ENCODE assay signal across 23 mouse cellular contexts in the genomic region with DNA sequence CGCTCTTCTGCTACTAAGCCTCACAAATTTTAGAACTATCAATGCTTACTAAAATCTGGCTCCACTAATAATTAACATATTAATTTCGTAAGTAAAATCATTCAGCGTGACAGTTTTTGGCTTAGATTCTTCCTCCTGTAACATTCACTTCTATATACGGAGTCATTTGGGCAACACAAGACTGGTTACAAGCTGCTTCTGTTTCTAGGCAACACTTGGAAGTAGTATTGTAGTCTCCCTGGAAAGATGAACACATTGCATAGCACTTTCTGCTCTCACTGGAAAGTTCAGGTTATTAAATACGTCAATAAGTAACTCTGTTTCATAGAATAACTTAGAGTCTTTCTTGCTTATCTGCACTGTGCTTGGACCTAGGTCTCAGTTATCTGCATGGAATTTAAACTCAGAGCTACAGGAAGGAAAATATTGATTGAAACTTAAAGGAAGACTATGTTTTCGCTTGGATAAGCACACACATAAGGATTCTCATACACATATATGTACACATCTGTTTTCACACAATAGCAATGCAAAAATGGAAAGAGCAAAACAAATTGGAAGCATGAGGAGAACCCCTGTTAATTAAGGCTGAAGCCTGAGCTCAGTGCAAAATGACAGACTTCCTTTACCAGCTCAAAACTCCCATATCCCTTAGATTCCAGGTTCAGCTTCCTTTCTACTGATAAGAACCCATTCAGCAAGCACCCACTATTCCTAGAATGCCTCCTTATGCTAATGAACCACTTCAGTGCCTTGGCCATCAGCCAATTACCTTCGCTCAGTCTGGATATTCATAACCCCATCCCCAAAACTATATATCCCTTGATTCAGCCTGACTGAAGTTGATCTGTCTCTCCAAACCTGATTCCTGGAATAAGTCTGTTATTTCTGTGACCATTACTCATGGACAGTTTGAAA.
A peak's percentile ranks its signal among the peaks of the same experiment; 100 is the strongest.
DNase-seq lines count a peak whose midpoint lies in the region; ATAC-seq and TF ChIP-seq lines count a peak whose summit lies in the region.
"Had no signal": no experiment of that assay in that cellular context is flagged by ENCODE, and none has a peak within 500 bp of the region (broad histone marks: within the 10 kb centered on the region; RNA-seq: fewer than 3 reads in every experiment).

No protein-coding gene starts in this region.

- H3K27ac ChIP-seq in forebrain, postnatal 0 days (ENCODE audit: low read depth, low read length) = no peak overlapping the region
- no peak overlapping the region for H3K27ac ChIP-seq in forebrain, embryonic 14.5 days (ENCODE audit: low read depth, low read length)
- H3K27ac ChIP-seq in midbrain, postnatal 0 days (ENCODE audit: low read depth, low read length) = no peak overlapping the region
- no peak overlapping the region for H3K27ac ChIP-seq in midbrain, embryonic 10.5 days (replicated peaks)
- H3K27ac ChIP-seq in intestine, embryonic 15.5 days = no peak overlapping the region
- H3K27ac ChIP-seq: embryonic facial prominence, embryonic 15.5 days; heart, adult 2 months; hindbrain, embryonic 13.5 days; left cerebral cortex, adult 2 months had no signal

- H3K4me1 ChIP-seq in forebrain, postnatal 0 days (ENCODE audit: insufficient read depth) = no peaks in the 10 kb centered on the region
- no peaks in the 10 kb centered on the region for H3K4me1 ChIP-seq in forebrain, embryonic 14.5 days (ENCODE audit: control insufficient read depth, insufficient read depth, low read length)
- H3K4me1 ChIP-seq in midbrain, postnatal 0 days (ENCODE audit: insufficient read depth, low read length) = no peaks in the 10 kb centered on the region
- H3K4me1 ChIP-seq in midbrain, embryonic 10.5 days = no peaks in the 10 kb centered on the region
- H3K4me1 ChIP-seq in intestine, embryonic 15.5 days (replicated peaks) = no peaks in the 10 kb centered on the region
- H3K4me1 ChIP-seq: embryonic facial prominence, embryonic 15.5 days had no signal

- H3K4me3 ChIP-seq in forebrain, postnatal 0 days (ENCODE audit: low read depth, low read length) = no peak overlapping the region
- no peak overlapping the region for H3K4me3 ChIP-seq in forebrain, embryonic 14.5 days (ENCODE audit: low read depth, low read length)
- no peak overlapping the region for H3K4me3 ChIP-seq in midbrain, postnatal 0 days (ENCODE audit: low read depth, low read length)
- no peak overlapping the region for H3K4me3 ChIP-seq in midbrain, embryonic 10.5 days
- H3K4me3 ChIP-seq in intestine, embryonic 15.5 days (replicated peaks) = no peak overlapping the region
- H3K4me3 ChIP-seq: embryonic facial prominence, embryonic 15.5 days; heart, adult 2 months; hindbrain, embryonic 13.5 days; left cerebral cortex, adult 2 months had no signal

- no peaks in the 10 kb centered on the region for H3K27me3 ChIP-seq in forebrain, postnatal 0 days (ENCODE audit: insufficient read depth, low read length)
- no peaks in the 10 kb centered on the region for H3K27me3 ChIP-seq in forebrain, embryonic 14.5 days (replicated peaks; ENCODE audit: control insufficient read depth, insufficient read depth, low read length)
- no peaks in the 10 kb centered on the region for H3K27me3 ChIP-seq in midbrain, postnatal 0 days (ENCODE audit: insufficient read depth, low read length)
- no peaks in the 10 kb centered on the region for H3K27me3 ChIP-seq in midbrain, embryonic 10.5 days (ENCODE audit: low read depth, poor library complexity, severe bottlenecking)
- no peaks in the 10 kb centered on the region for H3K27me3 ChIP-seq in intestine, embryonic 15.5 days (replicated peaks)
- H3K27me3 ChIP-seq: CH12.LX; embryonic facial prominence, embryonic 15.5 days; hindbrain, embryonic 13.5 days had no signal

- 56% methylated on average over 7 of the region's 7 CpGs for WGBS in forebrain, postnatal 0 days
- 79% methylated on average over 7 of the region's 7 CpGs for WGBS in forebrain, embryonic 14.5 days
- 73% methylated on average over 7 of the region's 7 CpGs for WGBS in midbrain, postnatal 0 days
- 87% methylated on average over 7 of the region's 7 CpGs for whole genome bisulfite sequencing in midbrain, embryonic 10.5 days
- WGBS in intestine, embryonic 15.5 days = 71% methylated on average over 7 of the region's 7 CpGs

- H3K9me3 ChIP-seq in forebrain, postnatal 0 days (ENCODE audit: low read length) = no peaks in the 10 kb centered on the region
- no peaks in the 10 kb centered on the region for H3K9me3 ChIP-seq in forebrain, embryonic 14.5 days (replicated peaks; ENCODE audit: control insufficient read depth, low read length)
- no peaks in the 10 kb centered on the region for H3K9me3 ChIP-seq in midbrain, postnatal 0 days (ENCODE audit: low read length)
- H3K9me3 ChIP-seq in midbrain, embryonic 10.5 days (replicated peaks) = no peaks in the 10 kb centered on the region
- H3K9me3 ChIP-seq in intestine, embryonic 15.5 days = no peaks in the 10 kb centered on the region
- H3K9me3 ChIP-seq: embryonic facial prominence, embryonic 15.5 days; hindbrain, embryonic 13.5 days had no signal

- peak; percentile 34 for DNase-seq in forebrain, postnatal 0 days
- DNase-seq in forebrain, embryonic 14.5 days (ENCODE audit: low spot score) = no peak
- DNase-seq in midbrain, postnatal 0 days (ENCODE audit: low spot score) = peak; percentile 23
- DNase-seq in midbrain, embryonic 10.5 days (ENCODE audit: low spot score) = no peak
- DNase-seq in gastrocnemius, adult 18-20 months (ENCODE audit: low spot score) = no peak
- DNase-seq: adrenal gland, adult 2 months; B cell, adult 2 months; cerebellum, adult 18-20 months; gastrocnemius, postnatal 36 days; heart, adult 2 months; kidney, adult 18-20 months; kidney, postnatal 10 days; left cerebral cortex, postnatal 4 days; lung, postnatal 4 days; thymus, postnatal 25 days had no signal

- no peaks in the 10 kb centered on the region for H3K36me3 ChIP-seq in forebrain, postnatal 0 days (ENCODE audit: insufficient read depth)
- H3K36me3 ChIP-seq in forebrain, embryonic 14.5 days (ENCODE audit: control insufficient read depth, insufficient read depth, low read length) = no peaks in the 10 kb centered on the region
- no peaks in the 10 kb centered on the region for H3K36me3 ChIP-seq in midbrain, postnatal 0 days (ENCODE audit: insufficient read depth, low read length)
- no peaks in the 10 kb centered on the region for H3K36me3 ChIP-seq in midbrain, embryonic 10.5 days
- no peaks in the 10 kb centered on the region for H3K36me3 ChIP-seq in intestine, embryonic 15.5 days
- H3K36me3 ChIP-seq: embryonic facial prominence, embryonic 15.5 days; G1E; hindbrain, embryonic 13.5 days had no signal

- no peak overlapping the region for H3K9ac ChIP-seq in forebrain, postnatal 0 days
- no peak overlapping the region for H3K9ac ChIP-seq in forebrain, embryonic 14.5 days (ENCODE audit: low read length)
- H3K9ac ChIP-seq in midbrain, postnatal 0 days (replicated peaks; ENCODE audit: low read length, poor library complexity, severe bottlenecking) = no peak overlapping the region
- no peak overlapping the region for H3K9ac ChIP-seq in intestine, embryonic 15.5 days
- H3K9ac ChIP-seq: embryonic facial prominence, embryonic 15.5 days; hindbrain, embryonic 13.5 days had no signal

- H3K4me2 ChIP-seq in forebrain, postnatal 0 days (ENCODE audit: low read depth) = no peak overlapping the region
- no peak overlapping the region for H3K4me2 ChIP-seq in forebrain, embryonic 14.5 days (ENCODE audit: low read length)
- H3K4me2 ChIP-seq in midbrain, postnatal 0 days (ENCODE audit: low read depth, low read length, poor library complexity, severe bottlenecking) = no peak overlapping the region
- no peak overlapping the region for H3K4me2 ChIP-seq in intestine, embryonic 15.5 days (replicated peaks)
- H3K4me2 ChIP-seq: embryonic facial prominence, embryonic 15.5 days; hindbrain, embryonic 13.5 days had no signal

- peak; percentile 87 for ATAC-seq in forebrain, postnatal 0 days
- ATAC-seq in forebrain, embryonic 14.5 days = no peak
- ATAC-seq in midbrain, postnatal 0 days (ENCODE audit: low FRiP score) = no peak; the same call in 1 of the 2 replicates
- peak; percentile 96 for ATAC-seq in intestine, embryonic 15.5 days
- no peak for ATAC-seq in megakaryocyte-erythroid progenitor cell, adult 5-6 weeks (replicated peaks; ENCODE audit: low FRiP score, low TSS enrichment, poor library complexity, severe bottlenecking)
- ATAC-seq: midbrain, embryonic 16.5 days had no signal

- TF ChIP-seq CTCF in forebrain, postnatal 0 days (IDR thresholded peaks at IDR 0.05; ENCODE audit: low read depth) = no peak
- TF ChIP-seq CTCF in midbrain, postnatal 0 days (IDR thresholded peaks at IDR 0.05) = no peak

Comparison
In these comparisons a context has a peak if more than half of its experiments do, and no peak if none do; other contexts are left out.
1. ATAC-seq: peak in forebrain, postnatal 0 days (single experiment) and intestine, embryonic 15.5 days (single experiment); none in forebrain, embryonic 14.5 days (single experiment), midbrain, postnatal 0 days (single experiment) and megakaryocyte-erythroid progenitor cell, adult 5-6 weeks (single experiment).
2. DNase-seq: peak in forebrain, postnatal 0 days (single experiment) and midbrain, postnatal 0 days (single experiment); none in forebrain, embryonic 14.5 days (single experiment), midbrain, embryonic 10.5 days (single experiment) and gastrocnemius, adult 18-20 months (single experiment).